Mouse (Mus musculus): ENCODE data around the gene Gm10271. TPM values are rescaled to one million over a fixed set of nuclear protein-coding genes. Genes with fewer than 3 reads are reported as not detected.

Gene Gm10271
- polyA plus RNA-seq, 1 experiment from 2014 or later: not detected

- no peaks in the 10 kb centered on the region for H3K27me3 ChIP-seq (ENCODE audit: control insufficient read depth, insufficient read depth, low read depth, low read length)
- peaks cover 2% of the 10 kb centered on the region; the same call in 1 of the 2 replicates for H3K36me3 ChIP-seq (ENCODE audit: control insufficient read depth, insufficient read depth, low read length)
- H3K4me3 ChIP-seq (ENCODE audit: low read length): no peak overlapping the region
- H3K27ac ChIP-seq (ENCODE audit: low read length): no peak overlapping the region
- 74% methylated on average over 6 of the region's 7 CpGs for WGBS
- no peak for ATAC-seq (ENCODE audit: low read depth)
- no peak overlapping the region for H3K4me2 ChIP-seq (ENCODE audit: low read depth, low read length)
- H3K9me3 ChIP-seq (ENCODE audit: control insufficient read depth, low read length): no peaks in the 10 kb centered on the region
- no peaks in the 10 kb centered on the region for H3K4me1 ChIP-seq (replicated peaks; ENCODE audit: control insufficient read depth, insufficient read depth, low read length)
- no peak overlapping the region for H3K9ac ChIP-seq (ENCODE audit: low read length)
Observed at GRCm38 (mm10) chr10:116930936-116931335, 41.5 kb downstream of the Gm10271 start.

GRCm38 (mm10) chr10:116930506-116930905 lies 41.9 kb downstream of the Gm10271 start:
- Histone ChIP-seq H3K27ac (ENCODE audit: low read length) (no peak overlapping the region), H3K27me3 (ENCODE audit: control insufficient read depth, insufficient read depth, low read depth, low read length) (no peaks in the 10 kb centered on the region), H3K4me2 (ENCODE audit: low read depth, low read length) (no peak overlapping the region), H3K9me3 (ENCODE audit: control insufficient read depth, low read length) (no peaks in the 10 kb centered on the region), H3K4me3 (ENCODE audit: low read length) (no peak overlapping the region), H3K9ac (ENCODE audit: low read length) (no peak overlapping the region), H3K36me3 (ENCODE audit: control insufficient read depth, insufficient read depth, low read length) (peaks cover 2% of the 10 kb centered on the region; the same call in 1 of the 2 replicates), H3K4me1 (replicated peaks; ENCODE audit: control insufficient read depth, insufficient read depth, low read length) (no peaks in the 10 kb centered on the region)
- no peak for ATAC-seq (ENCODE audit: low read depth)
- 63% methylated on average over 7 of the region's 7 CpGs for WGBS

GRCm38 (mm10) chr10:116928826-116929225 lies 43.6 kb downstream of the Gm10271 start:
- no peak for ATAC-seq (ENCODE audit: low read depth)
- Histone ChIP-seq H3K9me3 (ENCODE audit: control insufficient read depth, low read length) (no peaks in the 10 kb centered on the region), H3K36me3 (ENCODE audit: control insufficient read depth, insufficient read depth, low read length) (peaks cover 5% of the 10 kb centered on the region; the same call in 1 of the 2 replicates), H3K27me3 (ENCODE audit: control insufficient read depth, insufficient read depth, low read depth, low read length) (no peaks in the 10 kb centered on the region), H3K4me3 (ENCODE audit: low read length) (no peak overlapping the region), H3K4me2 (ENCODE audit: low read depth, low read length) (no peak overlapping the region), H3K9ac (ENCODE audit: low read length) (no peak overlapping the region), H3K4me1 (replicated peaks; ENCODE audit: control insufficient read depth, insufficient read depth, low read length) (no peaks in the 10 kb centered on the region), H3K27ac (ENCODE audit: low read length) (no peak overlapping the region)
- 88% methylated on average over 3 of the region's 3 CpGs for WGBS

GRCm38 (mm10) chr10:116926428-116927113 lies 45.8 kb downstream of the Gm10271 start:
- Histone ChIP-seq H3K27me3 (ENCODE audit: control insufficient read depth, insufficient read depth, low read depth, low read length) (no peaks in the 10 kb centered on the region), H3K4me2 (ENCODE audit: low read depth, low read length) (no peak overlapping the region), H3K9me3 (ENCODE audit: control insufficient read depth, low read length) (no peaks in the 10 kb centered on the region), H3K27ac (ENCODE audit: low read length) (no peak overlapping the region), H3K9ac (ENCODE audit: low read length) (no peak overlapping the region), H3K4me3 (ENCODE audit: low read length) (no peak overlapping the region), H3K36me3 (ENCODE audit: control insufficient read depth, insufficient read depth, low read length) (peaks cover 6% of the 10 kb centered on the region; the same call in 1 of the 2 replicates), H3K4me1 (replicated peaks; ENCODE audit: control insufficient read depth, insufficient read depth, low read length) (no peaks in the 10 kb centered on the region)
- ATAC-seq (ENCODE audit: low read depth): no peak
- WGBS: 81% methylated on average over 11 of the region's 11 CpGs

- Histone ChIP-seq H3K27ac (ENCODE audit: low read length) (no peak overlapping the region), H3K4me3 (ENCODE audit: low read length) (no peak overlapping the region), H3K9me3 (ENCODE audit: control insufficient read depth, low read length) (no peaks in the 10 kb centered on the region), H3K27me3 (ENCODE audit: control insufficient read depth, insufficient read depth, low read depth, low read length) (no peaks in the 10 kb centered on the region), H3K36me3 (ENCODE audit: control insufficient read depth, insufficient read depth, low read length) (peaks cover 6% of the 10 kb centered on the region; the same call in 1 of the 2 replicates), H3K4me1 (replicated peaks; ENCODE audit: control insufficient read depth, insufficient read depth, low read length) (no peaks in the 10 kb centered on the region), H3K4me2 (ENCODE audit: low read depth, low read length) (no peak overlapping the region), H3K9ac (ENCODE audit: low read length) (no peak overlapping the region)
- ATAC-seq (ENCODE audit: low read depth): no peak
- 90% methylated on average over 19 of the region's 19 CpGs for WGBS
Observed at GRCm38 (mm10) chr10:116923651-116924495, 48.5 kb downstream of the Gm10271 start.

DNA sequence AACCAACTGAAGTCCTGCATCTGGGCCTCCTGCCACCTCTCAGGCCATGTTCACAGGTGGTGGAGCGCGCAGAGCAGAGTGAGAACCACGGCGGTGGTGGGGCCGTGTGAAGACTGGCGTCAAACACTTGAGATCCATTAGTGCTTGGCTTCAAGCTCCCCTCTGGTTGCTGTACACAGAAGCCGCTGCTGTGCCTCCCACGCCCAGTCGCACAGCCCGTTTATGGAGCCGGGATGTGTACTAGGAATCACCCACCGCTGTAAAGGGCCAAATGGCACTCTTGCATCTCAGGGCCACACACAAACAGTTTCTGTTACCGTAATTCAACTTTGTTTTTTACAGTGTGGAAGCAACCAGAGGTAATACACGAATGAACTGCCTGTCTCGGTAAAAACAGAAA lies 50.2 kb downstream of the Gm10271 start:
- H3K27me3 ChIP-seq (ENCODE audit: control insufficient read depth, insufficient read depth, low read depth, low read length): no peaks in the 10 kb centered on the region
- no peaks in the 10 kb centered on the region for H3K9me3 ChIP-seq (ENCODE audit: control insufficient read depth, low read length)
- peaks cover 4% of the 10 kb centered on the region; the same call in 1 of the 2 replicates for H3K36me3 ChIP-seq (ENCODE audit: control insufficient read depth, insufficient read depth, low read length)
- no peak overlapping the region for H3K9ac ChIP-seq (ENCODE audit: low read length)
- no peak overlapping the region for H3K27ac ChIP-seq (ENCODE audit: low read length)
- no peaks in the 10 kb centered on the region for H3K4me1 ChIP-seq (replicated peaks; ENCODE audit: control insufficient read depth, insufficient read depth, low read length)
- H3K4me2 ChIP-seq (ENCODE audit: low read depth, low read length): no peak overlapping the region
- H3K4me3 ChIP-seq (ENCODE audit: low read length): no peak overlapping the region
- ATAC-seq (ENCODE audit: low read depth): no peak
- 70% methylated on average over 15 of the region's 15 CpGs for WGBS

DNA sequence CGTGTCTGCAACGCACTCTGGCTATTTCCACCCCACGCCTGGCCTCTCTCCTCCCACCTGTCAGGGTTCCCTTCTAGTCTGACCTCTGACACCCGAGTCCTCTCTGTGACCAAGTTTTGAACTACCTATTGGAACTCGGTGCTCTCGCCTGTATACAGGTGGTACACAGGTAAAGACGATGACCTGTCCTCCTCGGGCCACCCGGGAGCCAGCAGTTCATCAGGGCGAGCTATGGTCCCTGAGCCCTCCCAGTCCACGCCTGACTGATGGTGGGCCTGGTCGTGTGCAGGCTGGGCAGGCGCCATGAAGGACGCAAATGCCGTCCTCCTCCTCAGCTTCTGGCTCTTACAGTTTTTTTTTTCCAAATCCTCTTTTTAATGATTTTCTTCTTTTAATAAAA lies 51.0 kb downstream of the Gm10271 start:
- H3K27ac ChIP-seq (ENCODE audit: low read length): no peak overlapping the region
- peaks cover 4% of the 10 kb centered on the region; the same call in 1 of the 2 replicates for H3K36me3 ChIP-seq (ENCODE audit: control insufficient read depth, insufficient read depth, low read length)
- H3K4me2 ChIP-seq (ENCODE audit: low read depth, low read length): no peak overlapping the region
- no peaks in the 10 kb centered on the region for H3K9me3 ChIP-seq (ENCODE audit: control insufficient read depth, low read length)
- no peak overlapping the region for H3K9ac ChIP-seq (ENCODE audit: low read length)
- ATAC-seq (ENCODE audit: low read depth): no peak
- no peak overlapping the region for H3K4me3 ChIP-seq (ENCODE audit: low read length)
- H3K4me1 ChIP-seq (replicated peaks; ENCODE audit: control insufficient read depth, insufficient read depth, low read length): no peaks in the 10 kb centered on the region
- 85% methylated on average over 15 of the region's 15 CpGs for WGBS
- no peaks in the 10 kb centered on the region for H3K27me3 ChIP-seq (ENCODE audit: control insufficient read depth, insufficient read depth, low read depth, low read length)

GRCm38 (mm10) chr10:116920641-116921040 lies 51.8 kb downstream of the Gm10271 start:
- H3K4me1 ChIP-seq (replicated peaks; ENCODE audit: control insufficient read depth, insufficient read depth, low read length): no peaks in the 10 kb centered on the region
- peaks cover 4% of the 10 kb centered on the region; the same call in 1 of the 2 replicates for H3K36me3 ChIP-seq (ENCODE audit: control insufficient read depth, insufficient read depth, low read length)
- whole genome bisulfite sequencing: 88% methylated on average over 8 of the region's 8 CpGs

More at GRCm38 (mm10) chr10:116920641-116921040, 51.8 kb downstream of the Gm10271 start:
- Histone ChIP-seq H3K4me2 (ENCODE audit: low read depth, low read length) (no peak overlapping the region), H3K27me3 (ENCODE audit: control insufficient read depth, insufficient read depth, low read depth, low read length) (no peaks in the 10 kb centered on the region), H3K27ac (ENCODE audit: low read length) (no peak overlapping the region), H3K9ac (ENCODE audit: low read length) (no peak overlapping the region), H3K9me3 (ENCODE audit: control insufficient read depth, low read length) (no peaks in the 10 kb centered on the region), H3K4me3 (ENCODE audit: low read length) (no peak overlapping the region)
- ATAC-seq (ENCODE audit: low read depth): no peak

Measured in lung, embryonic 16.5 days (tissue).